Mouse (Mus musculus) cerebellum, adult 11-12 months (tissue): ENCODE measurements at regions not wholly inside any gene's neighbourhood (a gene's known extent, or its start where the extent isn't known, plus 50 kb on each side); places are given as distances from the start of the nearest gene placed in this dataset.
"Not testable (repeated sequence)": the region's sequence is repeated elsewhere in the genome, so short reads cannot be mapped to it uniquely, and the experiment has no call there.

ENCODE experiments used
- DNase-seq: peaks from one replicate; pipeline ENCODE4 v3.0.0; 2022

- no peak for DNase-seq
Observed at GRCm38 (mm10) chr10:96188168-96188567, 51.8 kb downstream of the Gm5426 start.

- DNase-seq = peak; percentile 6
Observed at GRCm38 (mm10) chr10:96190168-96190987, 54.0 kb downstream of the Gm5426 start.

GRCm38 (mm10) chr10:96200932-96201641 lies 64.7 kb downstream of the Gm5426 start:
- no peak for DNase-seq

GRCm38 (mm10) chr10:96201891-96202290 lies 65.5 kb downstream of the Gm5426 start:
- no peak for DNase-seq

GRCm38 (mm10) chr10:96202871-96203270 lies 66.5 kb downstream of the Gm5426 start:
- no peak for DNase-seq

GRCm38 (mm10) chr10:96204198-96204597 lies 67.8 kb downstream of the Gm5426 start:
- DNase-seq = no peak

GRCm38 (mm10) chr10:96209171-96209570 lies 72.8 kb downstream of the Gm5426 start:
- no peak for DNase-seq

GRCm38 (mm10) chr10:96211189-96211588 lies 74.8 kb downstream of the Gm5426 start:
- no peak for DNase-seq

- DNase-seq = peak; percentile 91
Observed at GRCm38 (mm10) chr10:96213876-96214275, 77.5 kb downstream of the Gm5426 start.

GRCm38 (mm10) chr10:96214285-96214684 lies 77.9 kb downstream of the Gm5426 start:
- DNase-seq = no peak

GRCm38 (mm10) chr10:96214946-96215345 lies 78.5 kb downstream of the Gm5426 start:
- DNase-seq = peak; percentile 98

- DNase-seq = no peak
Observed at GRCm38 (mm10) chr10:96220731-96221130, 84.3 kb downstream of the Gm5426 start.

- no peak for DNase-seq
Observed at GRCm38 (mm10) chr10:96230391-96230790, 94.0 kb downstream of the Gm5426 start.

- DNase-seq = no peak
Observed at GRCm38 (mm10) chr10:96231309-96231708, 94.9 kb downstream of the Gm5426 start.

- DNase-seq = no peak
Observed at GRCm38 (mm10) chr10:96232889-96233288, 96.5 kb downstream of the Gm5426 start.

- no peak for DNase-seq
Observed at GRCm38 (mm10) chr10:96234564-96235412, 98.4 kb downstream of the Gm5426 start.

- not testable (repeated sequence) for DNase-seq
Observed at GRCm38 (mm10) chr10:96236031-96236430, 99.6 kb downstream of the Gm5426 start.

GRCm38 (mm10) chr10:96236777-96237373 lies 100.5 kb downstream of the Gm5426 start:
- no peak for DNase-seq

- DNase-seq = no peak
Observed at GRCm38 (mm10) chr10:96237572-96238130, 101.2 kb downstream of the Gm5426 start.

- DNase-seq = no peak
Observed at GRCm38 (mm10) chr10:96238251-96238650, 101.8 kb downstream of the Gm5426 start.

- DNase-seq = no peak
Observed at GRCm38 (mm10) chr10:96238850-96239249, 102.4 kb downstream of the Gm5426 start.

- no peak for DNase-seq
Observed at GRCm38 (mm10) chr10:96240591-96240990, 104.2 kb downstream of the Gm5426 start.
